Mouse (Mus musculus) midbrain, postnatal 0 days (tissue): ENCODE data around the gene Rnf113a2. TPM values are rescaled to one million over a fixed set of nuclear protein-coding genes. Genes with fewer than 3 reads are reported as not detected.

Experiments
- ATAC-seq: fragments of 200-750 bp; cut with Nextera tagmentation; 2 replicates; pipeline ENCODE4 v1.8.0; 2017; ENCODE audit warnings: moderate number of reproducible peaks, mild to moderate bottlenecking, moderate TSS enrichment, moderate library complexity; ENCODE audit not compliant: low FRiP score
- DNase-seq: peaks from one replicate; pipeline ENCODE4 v3.0.0-alpha.2; 2015; ENCODE audit warnings: low spot score
- H3K27ac ChIP-seq: fragments of 300-500 bp; sonication (generic); 2 replicates; pipeline ENCODE4 v1.5.1; 2014; ENCODE audit warnings: low read depth, mild to moderate bottlenecking, low read length, mixed read lengths
- H3K27me3 ChIP-seq: fragments of 300-500 bp; sonication (generic); 2 replicates; pipeline ENCODE4 v1.6.1; 2014; ENCODE audit warnings: low read length, control low read depth, mixed read lengths; ENCODE audit not compliant: insufficient read depth
- H3K36me3 ChIP-seq: fragments of 300-500 bp; sonication (generic); 2 replicates; pipeline ENCODE4 v1.6.1; 2014; ENCODE audit warnings: low read length, control low read depth, mixed read lengths; ENCODE audit not compliant: insufficient read depth
- H3K4me1 ChIP-seq: fragments of 300-500 bp; sonication (generic); 2 replicates; pipeline ENCODE4 v1.6.1; 2014; ENCODE audit warnings: mild to moderate bottlenecking, control low read depth, antibody characterized with exemption, low read length, mixed read lengths; ENCODE audit not compliant: insufficient read depth
- H3K4me2 ChIP-seq: fragments of 300-500 bp; sonication (generic); 2 replicates; pipeline ENCODE4 v1.6.1; 2014; ENCODE audit warnings: low read depth, mild to moderate bottlenecking, low read length, mixed read lengths; ENCODE audit not compliant: poor library complexity, severe bottlenecking
- H3K4me3 ChIP-seq: fragments of 300-500 bp; sonication (generic); 2 replicates; pipeline ENCODE4 v1.5.1; 2014; ENCODE audit warnings: low read depth, mild to moderate bottlenecking, low read length, moderate library complexity
- H3K9ac ChIP-seq: fragments of 300-500 bp; sonication (generic); replicated peaks from 2 replicates; pipeline ENCODE4 v1.6.1; 2014; ENCODE audit warnings: mild to moderate bottlenecking, low read length, moderate library complexity, mixed read lengths; ENCODE audit not compliant: poor library complexity, severe bottlenecking
- H3K9me3 ChIP-seq: fragments of 300-500 bp; sonication (generic); 2 replicates; pipeline ENCODE4 v1.6.1; 2016; ENCODE audit warnings: low read length, control low read depth
- CTCF ChIP-seq: IDR thresholded peaks from 2 replicates; pipeline ENCODE4 v1.5.1; 2016; ENCODE audit warnings: antibody characterized with exemption, mild to moderate bottlenecking
- WGBS: fragments of 180-500 bp; shearing (Covaris S2); extraction: QIAGEN DNeasy Blood & Tissue Kit; methylation state at CpG from one replicate; pipeline ENCODE4 v1.1.7; 2014; 5-methylcytosine and 5-hydroxymethylcytosine counted together
- polyA plus RNA-seq: library from polyadenylated mRNA; unstranded; fragments of >200 nt; fragmentation: Nextera tagmentation; extraction: Ambion mirVana; gene quantifications from 2 replicates; pipeline ENCODE4 v1.2.1, GENCODE M21; 2015
- total RNA-seq: library from RNA; depleted of rRNA; stranded (reverse); fragments of >200 nt; gene quantifications from 2 replicates; pipeline ENCODE4 v1.2.3, GENCODE M21; 2014

The Rnf113a2 gene
- total and polyA plus RNA-seq, 2 experiments from 2014 or later: 8.8 to 18.4 TPM

- Histone ChIP-seq H3K9me3 (no peaks in the 10 kb centered on the region), H3K4me1 (no peaks in the 10 kb centered on the region), H3K27ac (no peak overlapping the region), H3K9ac (no peak overlapping the region), H3K27me3 (no peaks in the 10 kb centered on the region), H3K36me3 (peaks cover under 1% of the 10 kb centered on the region; the same call in 1 of the 2 replicates), H3K4me3 (no peak overlapping the region), H3K4me2 (no peak overlapping the region)
- DNase-seq: no peak
- no peak for TF ChIP-seq CTCF
- no peak for ATAC-seq
Observed at GRCm38 (mm10) chr12:84397685-84398084, 19.3 kb upstream of the Rnf113a2 start.

GRCm38 (mm10) chr12:84398629-84399028 lies 18.4 kb upstream of the Rnf113a2 start:
- 90% methylated on average over 5 of the region's 5 CpGs for WGBS
- DNase-seq (no peak), ATAC-seq (no peak)
- Histone ChIP-seq H3K36me3 (no peaks in the 10 kb centered on the region), H3K27me3 (no peaks in the 10 kb centered on the region), H3K4me3 (no peak overlapping the region), H3K9me3 (no peaks in the 10 kb centered on the region), H3K4me1 (no peaks in the 10 kb centered on the region), H3K4me2 (no peak overlapping the region), H3K27ac (no peak overlapping the region), H3K9ac (no peak overlapping the region)
- TF ChIP-seq CTCF: no peak

GRCm38 (mm10) chr12:84399135-84399534 lies 17.9 kb upstream of the Rnf113a2 start:
- no peak for ATAC-seq

GRCm38 (mm10) chr12:84399663-84400062 lies 17.3 kb upstream of the Rnf113a2 start:
- no peak for DNase-seq
- Histone ChIP-seq H3K9ac (no peak overlapping the region), H3K4me1 (no peaks in the 10 kb centered on the region), H3K27me3 (no peaks in the 10 kb centered on the region), H3K36me3 (no peaks in the 10 kb centered on the region), H3K4me3 (no peak overlapping the region), H3K4me2 (no peak overlapping the region), H3K9me3 (no peaks in the 10 kb centered on the region), H3K27ac (no peak overlapping the region)
- WGBS: 85% methylated on average over 9 of the region's 9 CpGs
- TF ChIP-seq CTCF: no peak
- ATAC-seq: no peak

More at GRCm38 (mm10) chr12:84399135-84399534, 17.9 kb upstream of the Rnf113a2 start:
- Histone ChIP-seq H3K4me2 (no peak overlapping the region), H3K9ac (no peak overlapping the region), H3K9me3 (no peaks in the 10 kb centered on the region), H3K36me3 (no peaks in the 10 kb centered on the region), H3K4me1 (no peaks in the 10 kb centered on the region), H3K27me3 (no peaks in the 10 kb centered on the region), H3K4me3 (no peak overlapping the region), H3K27ac (no peak overlapping the region)
- TF ChIP-seq CTCF: no peak
- 87% methylated on average over 9 of the region's 9 CpGs for WGBS
- DNase-seq: no peak

- no peaks in the 10 kb centered on the region for H3K36me3 ChIP-seq
- H3K4me2 ChIP-seq: no peak overlapping the region
- 82% methylated on average over 3 of the region's 3 CpGs for WGBS
- no peak for TF ChIP-seq CTCF
- DNase-seq: no peak
- no peak for ATAC-seq
- no peaks in the 10 kb centered on the region for H3K27me3 ChIP-seq
- H3K9ac ChIP-seq: no peak overlapping the region
- H3K9me3 ChIP-seq: no peaks in the 10 kb centered on the region
- no peak overlapping the region for H3K27ac ChIP-seq
- H3K4me1 ChIP-seq: no peaks in the 10 kb centered on the region
- no peak overlapping the region for H3K4me3 ChIP-seq
Observed at GRCm38 (mm10) chr12:84400068-84400467, 16.9 kb upstream of the Rnf113a2 start.

- Histone ChIP-seq H3K4me1 (no peaks in the 10 kb centered on the region), H3K4me2 (no peak overlapping the region), H3K27ac (no peak overlapping the region), H3K9ac (no peak overlapping the region), H3K36me3 (no peaks in the 10 kb centered on the region), H3K4me3 (no peak overlapping the region), H3K27me3 (no peaks in the 10 kb centered on the region), H3K9me3 (no peaks in the 10 kb centered on the region)
- TF ChIP-seq CTCF: no peak
- DNase-seq (no peak), ATAC-seq (no peak)
- 74% methylated on average over 3 of the region's 3 CpGs for WGBS
Observed at GRCm38 (mm10) chr12:84400653-84401052, 16.3 kb upstream of the Rnf113a2 start.
